Mouse (Mus musculus) ES-E14 (cell line): ENCODE results near the gene Psmg1. TPM values are rescaled to one million over a fixed set of nuclear protein-coding genes. Genes with fewer than 3 reads are reported as not detected.
"Not testable (repeated sequence)": the region's sequence is repeated elsewhere in the genome, so short reads cannot be mapped to it uniquely, and the experiment has no call there.

ENCODE experiments used
- DNase-seq: peaks from one replicate; pipeline ENCODE4 v3.0.0-alpha.2; 2013; ENCODE audit warnings: low read depth, low spot score
- H3K27ac ChIP-seq: 2 replicates; pipeline ENCODE4 v1.5.1; 2012; ENCODE audit warnings: low read depth, mild to moderate bottlenecking, low read length, moderate library complexity, mixed read lengths; ENCODE audit not compliant: poor library complexity, insufficient read depth, severe bottlenecking
- H3K36me3 ChIP-seq: 2 replicates; pipeline ENCODE4 v1.6.1; 2012; ENCODE audit warnings: mild to moderate bottlenecking, low read length, moderate library complexity, mixed read lengths; ENCODE audit not compliant: control insufficient read depth, poor library complexity, insufficient read depth, severe bottlenecking
- H3K4me1 ChIP-seq, 2 experiments: fragments of 150-350 bp in 1 of 2; sonication (generic) in 1 of 2; 2 replicates each; pipeline ENCODE4 v1.6.1; 2012; ENCODE audit warnings: low read length in 2 of 2, mild to moderate bottlenecking in 1 of 2, mixed read lengths in 1 of 2; ENCODE audit not compliant: control insufficient read depth in 2 of 2, insufficient read depth in 2 of 2, poor library complexity in 1 of 2
- H3K4me3 ChIP-seq, 2 experiments: fragments of 150-350 bp in 1 of 2; sonication (generic) in 1 of 2; 2 replicates each; pipeline ENCODE4 v1.5.1; 2012; ENCODE audit warnings: low read length in 2 of 2, low read depth in 1 of 2, mild to moderate bottlenecking in 1 of 2, mixed read lengths in 1 of 2; ENCODE audit not compliant: insufficient read depth in 1 of 2, poor library complexity in 1 of 2, severe bottlenecking in 1 of 2
- H3K9ac ChIP-seq: 2 replicates; pipeline ENCODE4 v1.6.1; 2012; ENCODE audit warnings: low read depth, mild to moderate bottlenecking, low read length, mixed read lengths; ENCODE audit not compliant: poor library complexity, insufficient read depth, severe bottlenecking
- H3K9me3 ChIP-seq: fragments of 150-350 bp; sonication (generic); 2 replicates; pipeline ENCODE4 v1.6.1; 2012; ENCODE audit warnings: low read depth, mild to moderate bottlenecking, low read length; ENCODE audit not compliant: control insufficient read depth, insufficient read depth
- CHD2 ChIP-seq: IDR thresholded peaks from 2 replicates; pipeline ENCODE4 v1.6.1; 2014; ENCODE audit warnings: mild to moderate bottlenecking, low read depth, low read length, inconsistent platforms
- HCFC1 ChIP-seq: IDR thresholded peaks from 2 replicates; pipeline ENCODE4 v1.6.1; 2012; ENCODE audit warnings: low read length, inconsistent platforms, borderline replicate concordance; ENCODE audit not compliant: insufficient read depth
- MAFK ChIP-seq: IDR thresholded peaks from 2 replicates; pipeline ENCODE4 v1.6.1; 2014; ENCODE audit warnings: mild to moderate bottlenecking, low read depth, low read length, inconsistent platforms; ENCODE audit not compliant: insufficient read depth
- ZC3H11A ChIP-seq: IDR thresholded peaks from 2 replicates; pipeline ENCODE4 v1.6.1; 2012; ENCODE audit warnings: low read depth, mild to moderate bottlenecking, inconsistent platforms, low read length, borderline replicate concordance
- ZNF384 ChIP-seq: IDR thresholded peaks from 2 replicates; pipeline ENCODE4 v1.6.1; 2012; ENCODE audit warnings: low read depth, low read length, inconsistent platforms
- in situ Hi-C, 2 experiments: fragments of 600-800 bp; cut with MboI; formaldehyde crosslinking; loops; one replicate each; pipeline ENCODE4 v1.15.1; 2025; ENCODE audit warnings: low sequenced_read_pairs in 2 of 2, inconsistent platforms in 1 of 2; ENCODE audit not compliant: unreplicated experiment in 2 of 2
- total RNA-seq: library from RNA; depleted of rRNA; stranded (reverse); fragments of 300-350 nt; gene quantifications from 2 replicates; pipeline ENCODE4 v1.2.3, GENCODE M21; 2012

Gene Psmg1
- total RNA-seq, 1 experiment, result 92.9 TPM

- no peak for TF ChIP-seq ZNF384
- TF ChIP-seq ZC3H11A, result no peak
- TF ChIP-seq MAFK, result no peak
- no peak for TF ChIP-seq HCFC1
- TF ChIP-seq CHD2, result no peak
- Histone ChIP-seq H3K4me1 (peaks cover 0 to 2% of the 10 kb centered on the region in 2 experiments; a peak in 1 of 4 replicates), H3K27ac (no peak overlapping the region), H3K36me3 (peaks cover 33% of the 10 kb centered on the region), H3K4me3 (no peak overlapping the region), H3K9ac (no peak overlapping the region), H3K9me3 (no peaks in the 10 kb centered on the region)
- DNase-seq, result no peak
- in situ Hi-C loops, result no loop called here
Measured at GRCm38 (mm10) chr16:95999291-95999690, 8.5 kb upstream of the Psmg1 start.

- no peak for DNase-seq
- in situ Hi-C loops, result no loop called here
- Histone ChIP-seq H3K27ac (no peak overlapping the region), H3K4me1 (peaks cover 2% of the 10 kb centered on the region in 2 experiments; a peak in 1 of 4 replicates), H3K4me3 (no peak overlapping the region), H3K36me3 (peaks cover 22% of the 10 kb centered on the region), H3K9ac (no peak overlapping the region), H3K9me3 (no peaks in the 10 kb centered on the region)
- TF ChIP-seq MAFK (no peak), ZC3H11A (no peak), CHD2 (no peak), HCFC1 (no peak), ZNF384 (no peak)
Measured at GRCm38 (mm10) chr16:95996156-95996555, 5.4 kb upstream of the Psmg1 start.

GRCm38 (mm10) chr16:95994576-95994975 lies 3.8 kb upstream of the Psmg1 start:
- H3K4me1 ChIP-seq, H3K27ac ChIP-seq, DNase-seq, H3K9ac ChIP-seq, in situ Hi-C loops, H3K4me3 ChIP-seq, H3K9me3 ChIP-seq: not testable (repeated sequence)
- H3K36me3 ChIP-seq, result peaks cover 13% of the 10 kb centered on the region

- peaks cover 12% of the 10 kb centered on the region for H3K36me3 ChIP-seq
- no peak for TF ChIP-seq ZC3H11A
- TF ChIP-seq CHD2, result no peak
- TF ChIP-seq MAFK, result no peak
- no peak for TF ChIP-seq ZNF384
- no peak for TF ChIP-seq HCFC1
- no peak overlapping the region for H3K4me3 ChIP-seq
- no peak for DNase-seq
- in situ Hi-C loops, result no loop called here
- H3K4me1 ChIP-seq, result peaks cover 2 to 5% of the 10 kb centered on the region in 2 experiments; a peak in 2 of 4 replicates
- no peak overlapping the region for H3K9ac ChIP-seq
- no peak overlapping the region for H3K27ac ChIP-seq
- no peaks in the 10 kb centered on the region for H3K9me3 ChIP-seq
Measured at GRCm38 (mm10) chr16:95992596-95992995, 1.8 kb upstream of the Psmg1 start.

- Histone ChIP-seq H3K9ac (peak overlapping the region; percentile 88), H3K4me1 (peaks cover 2 to 3% of the 10 kb centered on the region in 2 experiments; a peak in 2 of 4 replicates), H3K4me3 (peak overlapping the region; percentile 77 to 85), H3K36me3 (peaks cover 13% of the 10 kb centered on the region), H3K9me3 (no peaks in the 10 kb centered on the region), H3K27ac (no peak overlapping the region)
- in situ Hi-C loops, result no loop called here
- no peak for DNase-seq
- no peak for TF ChIP-seq ZNF384
- no peak for TF ChIP-seq HCFC1
- no peak for TF ChIP-seq MAFK
- no peak for TF ChIP-seq CHD2
- TF ChIP-seq ZC3H11A, result no peak
Measured at GRCm38 (mm10) chr16:95991122-95991900, 551 bp upstream of the Psmg1 start.
